In genomic region chr19:11157890-11158289, GRCm38 (mm10) we compare ENCODE assay signal across 32 mouse cellular contexts. TPM values are rescaled to one million over a fixed set of nuclear protein-coding genes. Genes with fewer than 3 reads are reported as not detected.
"Had no signal": no experiment of that assay in that cellular context is flagged by ENCODE, and none has a peak within 500 bp of the region (broad histone marks: within the 10 kb centered on the region; RNA-seq: fewer than 3 reads in every experiment).

No protein-coding gene starts in this region.

RNA-seq across cellular contexts. Expression of gene 1700025F22Rik, which starts 7.2 kb away (rescaled TPM):
- total RNA-seq: common myeloid progenitor, adult 5-6 weeks; forebrain, postnatal 0 days; gastrocnemius, adult 18-20 months; gastrocnemius, adult 2 months; gastrocnemius, adult 8-10 months; gastrocnemius, postnatal 10 days; gastrocnemius, postnatal 14 days; gastrocnemius, postnatal 25 days; gastrocnemius, postnatal 36 days; gastrocnemius, postnatal 4 days; granulocyte monocyte progenitor cell, adult 5-6 weeks; heart, adult 18-20 months; heart, adult 2 months; heart, adult 8-10 months had no signal
- polyA plus RNA-seq: cortical plate, adult 2 months; embryonic facial prominence, embryonic 10.5 days; embryonic facial prominence, embryonic 11.5 days; embryonic facial prominence, embryonic 12.5 days; embryonic facial prominence, embryonic 13.5 days; embryonic facial prominence, embryonic 14.5 days; embryonic facial prominence, embryonic 15.5 days; erythroblast, embryonic 14.5 days; forebrain, embryonic 10.5 days; forebrain, embryonic 11.5 days; forebrain, embryonic 12.5 days; forebrain, embryonic 13.5 days; forebrain, embryonic 14.5 days; forebrain, embryonic 15.5 days; forebrain, embryonic 16.5 days; forebrain, postnatal 0 days; frontal cortex, adult 2 months; gonadal fat pad, adult 2 months; heart, adult 2 months; heart, embryonic 10.5 days had no signal

RNA-seq across cellular contexts. Expression of gene 1700017D01Rik, which starts 27.2 kb away (rescaled TPM):
- total RNA-seq: common myeloid progenitor, adult 5-6 weeks; forebrain, postnatal 0 days; gastrocnemius, adult 18-20 months; gastrocnemius, adult 2 months; gastrocnemius, adult 8-10 months; gastrocnemius, postnatal 25 days; gastrocnemius, postnatal 36 days; granulocyte monocyte progenitor cell, adult 5-6 weeks; heart, adult 18-20 months; heart, adult 2 months; heart, adult 8-10 months had no signal
- polyA plus RNA-seq: cortical plate, adult 2 months; embryonic facial prominence, embryonic 10.5 days; embryonic facial prominence, embryonic 11.5 days; embryonic facial prominence, embryonic 12.5 days; embryonic facial prominence, embryonic 13.5 days; embryonic facial prominence, embryonic 14.5 days; embryonic facial prominence, embryonic 15.5 days; erythroblast, embryonic 14.5 days; forebrain, embryonic 10.5 days; forebrain, embryonic 11.5 days; forebrain, embryonic 12.5 days; forebrain, embryonic 13.5 days; forebrain, embryonic 14.5 days; forebrain, embryonic 15.5 days; forebrain, embryonic 16.5 days; forebrain, postnatal 0 days; frontal cortex, adult 2 months; heart, embryonic 10.5 days had no signal

RNA-seq across cellular contexts. Expression of gene Ms4a13, which starts 38.6 kb away (rescaled TPM):
- total RNA-seq: common myeloid progenitor, adult 5-6 weeks; forebrain, postnatal 0 days; gastrocnemius, adult 18-20 months; gastrocnemius, adult 2 months; gastrocnemius, adult 8-10 months; gastrocnemius, postnatal 10 days; gastrocnemius, postnatal 14 days; gastrocnemius, postnatal 25 days; gastrocnemius, postnatal 36 days; gastrocnemius, postnatal 4 days; granulocyte monocyte progenitor cell, adult 5-6 weeks; heart, adult 18-20 months; heart, adult 2 months; heart, adult 8-10 months had no signal
- polyA plus RNA-seq: cortical plate, adult 2 months; embryonic facial prominence, embryonic 10.5 days; embryonic facial prominence, embryonic 11.5 days; embryonic facial prominence, embryonic 12.5 days; embryonic facial prominence, embryonic 13.5 days; embryonic facial prominence, embryonic 14.5 days; embryonic facial prominence, embryonic 15.5 days; erythroblast, embryonic 14.5 days; forebrain, embryonic 10.5 days; forebrain, embryonic 11.5 days; forebrain, embryonic 12.5 days; forebrain, embryonic 13.5 days; forebrain, embryonic 14.5 days; forebrain, embryonic 15.5 days; forebrain, embryonic 16.5 days; forebrain, postnatal 0 days; frontal cortex, adult 2 months; heart, adult 2 months; heart, embryonic 10.5 days had no signal
